Mouse (Mus musculus) lung, adult 2 months (tissue): ENCODE data around the gene Lgals4.

Source experiments
- CTCF ChIP-seq: fragments of 200-500 bp; IDR thresholded peaks from 2 replicates; pipeline ENCODE4 v1.5.1; 2011; ENCODE audit warnings: mild to moderate bottlenecking, low read length, control low read depth; ENCODE audit not compliant: insufficient read depth
- POLR2A ChIP-seq: fragments of 200-500 bp; IDR thresholded peaks from 2 replicates; pipeline ENCODE4 v1.6.1; 2011; ENCODE audit warnings: low read depth, mild to moderate bottlenecking, control low read depth, low read length, borderline replicate concordance; ENCODE audit errors: extremely low read depth

- TF ChIP-seq CTCF (no peak), POLR2A (no peak)
Observed at GRCm38 (mm10) chr7:28881199-28881598, 47.5 kb downstream of the Lgals4 start, which contains the start of gene Capn12.
